Mouse (Mus musculus) embryo, embryonic 11 days (tissue): Measurements from ENCODE around the gene Otogl.

Experiments
- DNase-seq: peaks from one replicate; pipeline ENCODE4 v3.0.0-alpha.2; 2015

The Otogl gene

GRCm38 (mm10) chr10:107912084-107912573, at the start of gene Otogl:
Gene Otogl, minus strand, starts transcription at chr10:107912134.
- no peak for DNase-seq

DNA sequence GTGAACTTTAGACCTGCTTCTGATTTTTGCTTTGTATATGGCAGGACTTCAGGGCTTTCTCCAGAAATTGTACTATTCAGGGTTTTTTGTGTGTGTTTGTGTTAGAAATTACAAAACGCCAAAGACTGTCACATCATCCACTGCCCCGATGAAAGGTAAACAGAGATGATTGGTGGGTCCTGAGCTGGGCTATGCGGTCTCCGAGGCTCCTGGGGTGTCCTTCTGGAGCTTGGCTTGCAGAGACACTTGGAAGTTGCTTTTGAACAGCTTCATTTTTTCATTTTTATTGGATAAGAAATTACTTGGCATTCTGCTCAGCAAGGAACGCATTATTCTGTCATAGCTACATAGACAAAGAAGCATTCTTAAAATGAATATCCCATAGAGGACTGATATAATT, 44.7 kb upstream of the Otogl start:
- DNase-seq: no peak

GRCm38 (mm10) chr10:107954444-107954843, 42.5 kb upstream of the Otogl start:
- DNase-seq: no peak

DNA sequence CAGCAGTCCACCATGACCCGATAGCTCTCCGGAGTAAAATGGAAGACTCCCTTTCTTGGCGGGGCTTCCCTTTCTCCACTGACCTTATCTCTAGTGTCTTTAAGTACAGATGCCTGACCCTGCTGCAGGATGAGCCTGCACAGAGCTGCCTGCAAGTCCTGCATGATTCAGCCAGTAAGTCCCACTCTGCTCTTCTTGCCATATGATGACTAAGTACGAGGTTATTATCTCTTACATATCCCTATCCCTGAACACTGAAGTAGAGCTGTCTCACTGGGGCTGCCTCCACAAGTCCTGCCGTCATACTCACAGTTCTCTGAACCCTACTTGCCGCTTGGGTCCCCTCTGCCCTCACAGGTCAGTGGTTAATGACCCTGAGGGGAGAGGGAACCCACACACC, 39.7 kb upstream of the Otogl start:
- DNase-seq: no peak

DNA sequence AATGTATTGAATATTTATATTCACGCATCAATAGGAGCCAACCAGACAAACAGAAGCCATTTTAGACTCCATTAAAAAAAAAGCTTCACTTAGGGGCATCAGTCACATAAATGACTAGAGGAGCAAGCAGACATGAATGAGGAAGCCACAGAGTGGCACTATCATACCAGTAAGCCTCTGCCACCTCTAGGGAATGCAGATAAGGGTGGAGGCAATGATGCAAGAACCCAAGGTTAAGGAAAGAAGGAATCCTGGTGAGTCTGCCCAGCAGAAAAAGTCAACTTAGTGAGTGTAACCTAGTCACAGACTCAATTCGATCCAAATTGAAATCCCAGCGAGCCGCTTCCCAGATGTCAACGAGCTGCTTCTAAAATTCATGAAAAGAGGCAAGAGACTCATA, 38.0 kb upstream of the Otogl start:
- no peak for DNase-seq

DNA sequence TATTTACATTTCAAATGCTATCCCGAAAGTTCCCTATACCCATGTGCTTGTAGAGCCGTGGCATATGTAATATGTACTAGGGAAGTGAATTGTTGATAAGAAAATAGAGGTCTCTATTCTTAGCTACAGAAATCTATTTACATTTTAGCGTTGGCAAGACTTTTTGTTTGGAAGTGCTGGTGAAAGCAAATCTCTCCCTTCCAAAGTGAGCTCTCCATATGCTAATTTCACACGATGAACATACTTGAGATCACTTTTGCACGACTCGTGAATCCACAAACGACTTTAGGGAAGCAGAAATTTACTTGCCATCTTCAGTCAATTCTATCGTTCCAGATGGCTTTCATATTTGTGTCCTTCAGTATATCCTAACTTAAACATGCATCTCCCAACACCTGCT, 36.7 kb upstream of the Otogl start:
- DNase-seq: no peak

GRCm38 (mm10) chr10:107948038-107948437, 36.1 kb upstream of the Otogl start:
- no peak for DNase-seq

DNA sequence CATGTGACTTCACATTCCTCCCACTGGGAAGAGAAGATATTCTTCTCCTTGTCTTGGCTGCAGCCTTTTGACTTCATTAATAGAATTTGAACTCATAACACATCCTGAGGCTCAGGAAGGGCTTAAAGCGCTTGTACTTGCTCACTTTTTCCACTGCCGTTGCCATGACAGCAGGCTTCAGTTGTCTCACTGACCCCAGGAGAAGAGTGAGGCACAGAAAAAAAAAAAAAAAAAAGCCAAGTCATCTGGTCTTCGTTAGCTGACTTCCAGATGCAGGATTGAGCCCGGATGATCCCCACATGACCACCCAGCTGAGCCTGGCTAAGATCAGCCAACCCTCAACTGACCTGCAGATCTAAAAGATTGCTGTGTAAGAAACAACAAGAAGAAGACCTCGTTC, 34.4 kb upstream of the Otogl start:
- peak; percentile 57 for DNase-seq

DNA sequence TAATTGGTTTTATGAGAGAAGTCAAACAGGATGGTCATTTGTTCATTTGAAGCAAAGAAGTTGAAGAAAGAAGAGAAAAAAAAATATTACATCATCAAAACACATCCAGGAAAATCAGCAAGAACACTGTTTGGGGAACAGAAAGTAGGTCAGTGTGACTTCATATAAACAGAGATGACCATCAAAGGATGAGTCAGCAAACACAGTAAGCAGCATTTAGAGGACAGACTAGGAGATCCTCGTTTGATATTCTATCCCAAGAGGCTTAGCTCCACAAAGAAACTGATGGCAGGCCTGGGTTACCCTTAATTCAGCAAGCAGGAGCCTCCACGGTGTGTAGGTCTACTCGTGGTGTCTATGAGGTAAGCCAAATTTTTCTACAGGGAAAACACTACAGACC, 31.9 kb upstream of the Otogl start:
- DNase-seq: no peak

- no peak for DNase-seq
Observed at GRCm38 (mm10) chr10:107941188-107941900, 29.4 kb upstream of the Otogl start.

DNA sequence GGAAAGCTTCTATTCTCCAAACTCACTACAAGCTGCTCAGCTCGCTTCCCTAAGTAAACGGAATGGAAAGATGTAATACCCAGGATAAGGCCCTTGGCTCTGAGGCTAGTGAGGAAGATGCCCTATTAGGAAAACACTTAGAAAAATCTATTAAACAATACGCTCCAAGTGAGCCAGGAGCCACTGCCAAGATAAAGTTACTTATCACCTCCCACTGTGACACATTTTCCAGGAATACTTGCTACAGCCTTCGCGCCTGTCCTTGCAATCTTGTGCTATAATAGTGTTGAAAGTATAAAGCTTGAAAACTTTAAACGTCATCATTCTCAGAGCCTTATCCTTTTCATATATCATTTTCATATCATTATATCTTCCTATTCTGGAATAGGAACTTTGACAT, 28.4 kb upstream of the Otogl start:
- DNase-seq: no peak

GRCm38 (mm10) chr10:107939821-107940220, 27.9 kb upstream of the Otogl start:
- DNase-seq: no peak

DNA sequence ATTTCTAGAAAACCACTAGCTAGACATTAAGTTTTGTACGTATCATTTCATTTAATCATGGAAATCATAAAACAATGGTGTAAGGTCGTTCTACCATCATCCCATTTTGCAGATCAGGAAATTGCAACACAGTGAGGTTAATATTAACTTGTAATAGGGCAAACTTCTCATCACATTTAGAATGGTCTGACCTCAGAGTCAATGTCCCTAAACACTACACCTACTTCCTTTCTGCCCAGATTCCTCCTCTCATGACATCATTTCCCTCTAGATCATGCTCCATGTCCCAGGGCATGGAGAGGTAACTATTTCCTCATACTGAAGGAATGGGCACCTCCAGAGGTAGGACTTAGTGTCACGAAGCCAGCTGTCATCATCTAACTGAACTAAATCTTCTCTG, 22.1 kb upstream of the Otogl start:
- DNase-seq: no peak

- DNase-seq: no peak
Observed at GRCm38 (mm10) chr10:107933527-107933926, 21.6 kb upstream of the Otogl start.

DNA sequence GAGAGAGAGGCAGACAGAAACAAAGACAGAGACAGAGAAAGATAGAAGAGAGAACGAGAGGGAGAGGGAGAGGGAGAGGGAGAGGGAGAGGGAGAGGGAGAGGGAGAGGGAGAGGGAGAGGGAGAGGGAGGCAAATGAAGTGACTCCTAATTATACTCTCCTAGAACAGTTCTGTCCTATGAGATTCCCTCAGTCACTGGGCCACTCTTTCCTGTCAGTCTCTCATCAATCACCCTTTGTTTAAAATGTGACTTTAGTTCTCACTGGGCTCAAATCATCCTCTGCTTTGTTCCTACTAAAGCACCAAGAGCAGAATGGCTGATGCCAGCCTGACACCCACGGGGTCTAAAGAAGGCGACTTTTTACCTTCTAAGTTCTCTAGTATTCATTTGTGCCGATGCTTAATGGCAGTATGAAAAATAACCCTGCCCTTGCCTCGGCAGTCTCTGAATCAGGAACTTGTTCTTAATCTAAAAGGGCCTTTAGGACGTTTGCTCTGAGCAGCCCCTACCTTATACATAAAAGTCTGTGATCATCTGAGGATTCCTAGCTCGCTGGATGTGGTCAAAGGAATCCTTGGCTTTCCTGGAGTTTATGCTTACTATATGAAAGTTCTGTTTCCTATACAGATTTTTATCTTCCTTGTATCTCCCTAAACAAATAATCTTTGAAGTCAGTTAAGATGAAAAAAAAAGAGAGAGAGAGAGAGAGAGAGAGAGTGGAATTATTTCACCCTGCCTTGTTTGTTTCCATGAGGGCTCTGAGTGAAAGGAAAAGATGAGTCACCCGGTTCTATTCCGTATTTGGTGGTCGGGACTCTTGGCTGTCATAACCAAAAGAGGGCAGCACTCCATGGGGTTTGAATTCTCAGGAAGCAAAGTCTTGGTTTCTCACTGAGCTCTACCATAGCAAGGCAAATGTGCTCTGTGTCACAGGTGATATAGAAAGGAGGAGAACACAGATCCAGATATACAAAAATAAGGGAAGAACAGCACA, 20.2 kb upstream of the Otogl start:
- DNase-seq: peak; percentile 70

DNA sequence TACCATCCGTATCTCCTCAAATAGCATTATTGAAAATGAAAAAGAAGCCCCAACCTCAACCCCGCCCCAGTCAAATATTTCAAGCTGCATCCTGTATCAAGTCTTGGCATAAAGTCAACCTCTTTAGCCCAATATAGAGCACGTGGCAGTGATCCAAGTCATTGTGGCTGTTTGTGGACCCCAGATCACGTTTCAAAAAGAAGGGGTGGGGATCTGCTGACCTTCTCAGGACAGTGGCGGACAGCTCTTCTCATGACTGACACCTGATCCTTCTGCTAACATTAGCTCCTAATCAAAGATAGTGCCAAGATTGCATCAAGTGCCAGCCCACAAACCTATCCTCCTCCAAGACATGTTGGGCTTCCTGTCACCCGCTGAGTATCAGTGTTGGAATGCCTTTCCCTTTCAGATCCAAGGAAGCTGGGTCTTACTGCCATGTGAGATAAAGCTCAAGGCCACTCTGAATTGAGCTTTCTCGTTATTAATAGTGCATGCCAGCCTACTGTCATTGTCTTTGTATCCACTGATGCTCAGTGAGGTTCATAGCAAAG, 18.6 kb upstream of the Otogl start:
- DNase-seq: no peak

DNA sequence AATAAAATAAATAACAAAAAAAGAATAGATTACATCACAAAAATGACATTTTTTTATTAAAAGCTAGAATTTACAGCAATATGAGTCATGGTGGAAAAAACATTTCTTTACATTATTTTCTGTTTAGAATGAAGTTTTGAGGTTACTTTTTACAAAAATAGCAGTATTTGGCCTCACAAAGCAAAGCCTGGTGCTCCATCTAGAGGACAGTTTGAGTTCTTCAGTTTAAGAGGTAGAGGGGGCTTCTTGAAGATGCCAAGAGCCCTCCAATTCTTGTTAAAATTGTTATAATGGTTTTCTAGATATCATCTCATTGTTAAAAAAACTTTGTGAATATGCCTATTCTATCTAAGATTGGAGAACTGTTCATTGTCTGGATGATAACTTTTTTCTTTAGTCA, 13.4 kb upstream of the Otogl start:
- DNase-seq: peak; percentile 45

GRCm38 (mm10) chr10:107923860-107924259, 11.9 kb upstream of the Otogl start:
- DNase-seq: no peak

DNA sequence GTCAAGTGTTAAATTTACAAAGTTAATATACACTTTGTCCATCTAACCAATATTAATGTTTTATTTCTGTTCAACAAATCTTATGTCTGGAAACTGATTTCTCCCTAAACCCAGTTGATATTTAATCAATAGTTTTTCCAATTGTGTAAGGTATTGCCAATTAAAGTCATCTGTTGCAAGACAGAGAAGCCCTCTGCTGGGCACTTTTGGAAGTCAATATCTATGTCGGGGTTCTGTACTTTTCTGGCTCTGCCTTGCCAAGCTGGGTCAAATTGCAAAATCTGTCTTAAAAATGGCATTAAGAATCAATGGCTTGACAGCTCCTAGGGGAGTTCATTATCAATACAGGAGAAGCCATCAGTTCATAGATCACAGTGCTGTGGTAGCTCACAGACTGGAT, 10.8 kb upstream of the Otogl start:
- peak; percentile 48 for DNase-seq

GRCm38 (mm10) chr10:107921549-107921948, 9.6 kb upstream of the Otogl start:
- DNase-seq: no peak

DNA sequence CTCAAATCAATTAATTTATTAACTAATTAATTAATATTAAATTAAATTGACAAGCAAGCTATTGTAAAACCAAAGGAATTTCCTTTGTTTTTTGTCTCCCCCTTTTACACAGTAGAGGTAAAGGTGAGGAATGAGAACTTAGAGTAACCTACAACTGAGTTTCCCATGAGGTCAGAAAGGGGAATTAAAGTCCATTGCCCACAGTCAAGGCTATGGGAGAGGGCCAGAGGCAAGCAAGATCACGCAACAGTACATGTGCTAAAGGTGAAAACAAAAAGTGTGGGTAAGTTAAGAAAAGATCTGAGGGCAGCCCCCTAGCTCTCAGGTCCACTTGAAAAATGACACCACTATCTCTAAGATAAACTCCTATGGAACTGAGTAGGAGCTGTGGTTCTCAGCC, 9.2 kb upstream of the Otogl start:
- DNase-seq: no peak

GRCm38 (mm10) chr10:107913013-107913412, 1.1 kb upstream of the Otogl start:
- peak; percentile 5 for DNase-seq

GRCm38 (mm10) chr10:107906453-107906852, 5.5 kb downstream of the Otogl start:
- DNase-seq: no peak
